Mouse (Mus musculus): ENCODE measurements around the gene Hid1. TPM values are rescaled to one million over a fixed set of nuclear protein-coding genes. Genes with fewer than 3 reads are reported as not detected.

Hid1 gene
- polyA plus RNA-seq, 1 experiment from 2014 or later = 32.9 TPM

GRCm38 (mm10) chr11:115373805-115374694 lies 6.5 kb upstream of the Hid1 start:
- Histone ChIP-seq H3K4me2 (peak overlapping the region; percentile 72), H3K36me3 (ENCODE audit: poor library complexity, severe bottlenecking) (no peaks in the 10 kb centered on the region), H3K27me3 (peaks cover 21% of the 10 kb centered on the region), H3K27ac (no peak overlapping the region), H3K4me1 (peaks cover 15% of the 10 kb centered on the region), H3K4me3 (peak overlapping the region; percentile 47), H3K9me3 (replicated peaks) (0 out of 2 replicates have a peak, but pooled peaks cover 4% of the 10 kb centered on the region), H3K9ac (peak overlapping the region; percentile 65)
- 2% methylated on average over 30 of the region's 30 CpGs for WGBS
- ATAC-seq = peak; percentile 66

GRCm38 (mm10) chr11:115372737-115373136 lies 5.2 kb upstream of the Hid1 start:
- Histone ChIP-seq H3K4me3 (no peak overlapping the region), H3K9ac (no peak overlapping the region), H3K9me3 (replicated peaks) (no peaks in the 10 kb centered on the region), H3K4me1 (peaks cover 15% of the 10 kb centered on the region), H3K36me3 (ENCODE audit: poor library complexity, severe bottlenecking) (no peaks in the 10 kb centered on the region), H3K27ac (no peak overlapping the region), H3K4me2 (no peak overlapping the region), H3K27me3 (peaks cover 21% of the 10 kb centered on the region)
- WGBS = 55% methylated on average over 2 of the region's 2 CpGs
- ATAC-seq = no peak

DNA sequence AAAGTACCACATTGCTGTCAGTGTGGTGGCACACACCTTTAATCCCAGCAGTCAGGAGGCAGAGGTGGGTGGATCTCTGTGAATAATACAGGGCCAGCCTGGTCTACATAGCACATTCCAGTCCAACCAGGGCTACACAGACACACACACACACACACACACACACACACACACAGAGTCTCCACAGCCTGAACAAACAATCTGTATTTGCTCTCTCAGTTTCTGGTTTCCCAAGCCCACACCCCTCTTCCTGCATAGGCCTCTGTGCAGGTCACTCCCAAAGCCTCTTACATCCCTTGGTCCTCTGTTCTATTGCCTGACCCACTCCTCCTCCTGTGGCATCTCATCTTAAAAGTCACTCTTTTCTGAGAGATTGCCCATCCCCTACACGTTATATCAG lies 4.5 kb upstream of the Hid1 start:
- ATAC-seq = no peak
- Histone ChIP-seq H3K36me3 (ENCODE audit: poor library complexity, severe bottlenecking) (no peaks in the 10 kb centered on the region), H3K9ac (no peak overlapping the region), H3K4me3 (no peak overlapping the region), H3K27me3 (peaks cover 21% of the 10 kb centered on the region), H3K4me1 (peaks cover 19% of the 10 kb centered on the region), H3K9me3 (replicated peaks) (no peaks in the 10 kb centered on the region), H3K4me2 (no peak overlapping the region), H3K27ac (no peak overlapping the region)
- 76% methylated on average over 1 of the region's 1 CpGs for WGBS

DNA sequence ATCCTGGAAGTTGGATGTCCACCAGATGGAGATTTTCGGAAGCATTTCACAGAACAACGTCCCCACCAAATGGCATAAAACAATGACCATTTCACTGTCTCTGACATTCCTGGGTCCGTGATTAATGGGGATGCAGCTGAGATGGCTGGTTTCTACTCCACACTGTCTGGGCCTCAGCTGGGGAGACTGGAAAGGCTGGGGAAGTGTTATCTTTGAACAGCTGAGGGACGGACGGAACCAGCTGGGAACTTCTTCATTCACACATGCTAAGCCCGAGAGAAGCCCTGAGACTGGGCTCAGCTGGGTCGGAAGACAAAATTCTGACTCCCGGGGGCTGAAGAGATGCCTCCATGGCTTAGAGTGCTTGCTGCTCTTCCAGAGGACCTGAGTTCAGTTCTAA lies 3.8 kb upstream of the Hid1 start:
- H3K9ac ChIP-seq = no peak overlapping the region
- H3K4me3 ChIP-seq = no peak overlapping the region
- peaks cover 26% of the 10 kb centered on the region for H3K4me1 ChIP-seq
- WGBS = 75% methylated on average over 8 of the region's 8 CpGs
- H3K27me3 ChIP-seq = peaks cover 21% of the 10 kb centered on the region
- H3K27ac ChIP-seq = no peak overlapping the region
- no peaks in the 10 kb centered on the region for H3K36me3 ChIP-seq (ENCODE audit: poor library complexity, severe bottlenecking)
- ATAC-seq = no peak
- no peaks in the 10 kb centered on the region for H3K9me3 ChIP-seq (replicated peaks)
- no peak overlapping the region for H3K4me2 ChIP-seq

DNA sequence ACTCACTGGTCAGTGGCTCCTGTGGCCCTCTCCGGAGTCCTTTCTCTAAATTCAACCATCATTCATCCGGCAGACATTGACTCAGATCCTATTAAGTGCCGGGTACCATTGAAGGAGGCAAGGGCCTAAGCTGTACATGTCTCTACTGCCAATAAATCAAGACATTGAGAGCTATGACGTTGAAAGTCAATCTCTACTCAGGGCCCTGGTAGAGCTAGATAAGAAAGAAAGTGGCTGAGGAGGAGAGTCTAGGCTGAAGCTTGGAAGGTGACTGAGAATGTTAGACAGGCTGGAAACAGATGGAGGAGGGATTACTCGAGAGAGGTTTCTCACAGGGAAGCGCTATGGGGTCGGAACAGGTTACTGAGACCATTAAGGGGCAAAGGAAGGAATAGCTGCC lies 2.8 kb upstream of the Hid1 start:
- WGBS = 55% methylated on average over 7 of the region's 7 CpGs
- ATAC-seq = no peak
- no peaks in the 10 kb centered on the region for H3K36me3 ChIP-seq (ENCODE audit: poor library complexity, severe bottlenecking)
- no peak overlapping the region for H3K9ac ChIP-seq
- peaks cover 32% of the 10 kb centered on the region for H3K4me1 ChIP-seq
- H3K4me2 ChIP-seq = no peak overlapping the region
- no peaks in the 10 kb centered on the region for H3K9me3 ChIP-seq (replicated peaks)
- peaks cover 24% of the 10 kb centered on the region for H3K27me3 ChIP-seq
- H3K27ac ChIP-seq = no peak overlapping the region
- no peak overlapping the region for H3K4me3 ChIP-seq

GRCm38 (mm10) chr11:115366706-115367394 lies 706 bp downstream of the Hid1 start:
- ATAC-seq = peak; percentile 76
- 3% methylated on average over 26 of the region's 28 CpGs for WGBS
- Histone ChIP-seq H3K9ac (peak overlapping the region; percentile 82), H3K4me3 (peak overlapping the region; percentile 71), H3K36me3 (ENCODE audit: poor library complexity, severe bottlenecking) (no peaks in the 10 kb centered on the region), H3K9me3 (replicated peaks) (no peaks in the 10 kb centered on the region), H3K27ac (peak overlapping the region; percentile 80), H3K4me2 (peak overlapping the region; percentile 99), H3K27me3 (peaks cover 9% of the 10 kb centered on the region; the same call in 1 of the 2 replicates), H3K4me1 (peaks cover 16% of the 10 kb centered on the region)

DNA sequence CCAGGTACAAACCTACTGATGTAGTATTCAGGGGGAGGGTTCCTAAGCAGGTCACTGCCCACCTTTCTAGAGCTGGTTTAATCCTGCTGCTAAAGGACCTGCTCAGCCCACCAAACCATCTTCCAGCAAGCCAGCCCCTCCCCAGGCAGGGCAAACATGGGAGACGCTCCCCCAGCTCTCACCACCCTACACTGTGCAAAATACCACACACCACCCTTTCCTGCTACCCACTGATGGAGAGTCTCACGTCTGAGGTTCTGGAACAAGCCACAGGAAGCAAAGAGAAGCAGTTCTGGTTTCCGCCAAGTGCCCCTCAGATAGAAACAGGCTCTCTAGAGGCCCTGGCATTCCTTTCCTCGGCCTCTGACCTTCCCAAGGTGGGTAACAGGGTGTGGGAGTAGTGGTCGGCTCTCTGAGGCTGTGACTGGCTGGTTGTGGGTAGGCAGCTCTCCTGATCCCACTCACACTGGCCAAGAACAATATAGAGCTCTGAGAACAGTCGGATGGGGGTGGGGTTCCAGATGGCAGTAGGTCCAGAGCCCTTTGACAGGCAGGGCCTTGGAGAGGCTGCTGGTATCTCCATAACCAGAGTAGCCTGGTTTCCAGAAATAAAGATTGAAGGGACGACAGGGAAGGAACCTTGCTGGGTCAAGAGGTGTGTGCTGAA lies 1.4 kb downstream of the Hid1 start:
- Histone ChIP-seq H3K9me3 (replicated peaks) (no peaks in the 10 kb centered on the region), H3K27me3 (peaks cover 9% of the 10 kb centered on the region; the same call in 1 of the 2 replicates), H3K27ac (peak overlapping the region; percentile 80; the same call in 1 of the 2 replicates), H3K4me3 (peak overlapping the region; percentile 71), H3K9ac (peak overlapping the region; percentile 82), H3K4me1 (peaks cover 16% of the 10 kb centered on the region), H3K4me2 (peak overlapping the region; percentile 99), H3K36me3 (ENCODE audit: poor library complexity, severe bottlenecking) (no peaks in the 10 kb centered on the region)
- 42% methylated on average over 7 of the region's 7 CpGs for WGBS
- ATAC-seq = peak; percentile 19

- no peak overlapping the region for H3K4me3 ChIP-seq
- WGBS = 88% methylated on average over 3 of the region's 3 CpGs
- ATAC-seq = no peak
- no peak overlapping the region; the same call in 1 of the 2 replicates for H3K4me2 ChIP-seq
- no peaks in the 10 kb centered on the region for H3K9me3 ChIP-seq (replicated peaks)
- H3K27me3 ChIP-seq = 0 out of 2 replicates have a peak, but pooled peaks cover 6% of the 10 kb centered on the region
- H3K9ac ChIP-seq = no peak overlapping the region
- H3K27ac ChIP-seq = no peak overlapping the region
- no peaks in the 10 kb centered on the region for H3K36me3 ChIP-seq (ENCODE audit: poor library complexity, severe bottlenecking)
- peaks cover 23% of the 10 kb centered on the region for H3K4me1 ChIP-seq
Observed at GRCm38 (mm10) chr11:115364136-115364535, 3.4 kb downstream of the Hid1 start.

GRCm38 (mm10) chr11:115359726-115360125 lies 7.8 kb downstream of the Hid1 start:
- no peak for ATAC-seq
- 0 out of 2 replicates have a peak overlapping the region, but pooled peaks have one; percentile 19 for H3K9ac ChIP-seq
- WGBS = 65% methylated on average over 6 of the region's 6 CpGs
- H3K4me1 ChIP-seq = peaks cover 14% of the 10 kb centered on the region
- no peak overlapping the region for H3K4me3 ChIP-seq
- no peaks in the 10 kb centered on the region for H3K27me3 ChIP-seq
- H3K36me3 ChIP-seq (ENCODE audit: poor library complexity, severe bottlenecking) = peaks cover 17% of the 10 kb centered on the region; the same call in 1 of the 2 replicates
- no peak overlapping the region for H3K4me2 ChIP-seq
- H3K9me3 ChIP-seq (replicated peaks) = no peaks in the 10 kb centered on the region
- peak overlapping the region; percentile 4; the same call in 1 of the 2 replicates for H3K27ac ChIP-seq

- no peak for ATAC-seq
Observed at GRCm38 (mm10) chr11:115359293-115359692, 8.3 kb downstream of the Hid1 start.

GRCm38 (mm10) chr11:115358468-115358867 lies 9.1 kb downstream of the Hid1 start:
- Histone ChIP-seq H3K27ac (no peak overlapping the region; the same call in 1 of the 2 replicates), H3K4me2 (no peak overlapping the region), H3K9ac (peak overlapping the region; percentile 26; the same call in 1 of the 2 replicates), H3K27me3 (no peaks in the 10 kb centered on the region), H3K4me3 (no peak overlapping the region), H3K4me1 (peaks cover 14% of the 10 kb centered on the region), H3K9me3 (replicated peaks) (no peaks in the 10 kb centered on the region), H3K36me3 (ENCODE audit: poor library complexity, severe bottlenecking) (peaks cover 17% of the 10 kb centered on the region)
- 19% methylated on average over 5 of the region's 5 CpGs for WGBS
- peak; percentile 68 for ATAC-seq

More at GRCm38 (mm10) chr11:115359293-115359692, 8.3 kb downstream of the Hid1 start:
- 42% methylated on average over 3 of the region's 3 CpGs for WGBS
- H3K4me1 ChIP-seq = peaks cover 14% of the 10 kb centered on the region
- H3K9me3 ChIP-seq (replicated peaks) = no peaks in the 10 kb centered on the region
- H3K4me2 ChIP-seq = no peak overlapping the region
- peak overlapping the region; percentile 4 for H3K27ac ChIP-seq
- no peak overlapping the region for H3K4me3 ChIP-seq
- no peaks in the 10 kb centered on the region for H3K27me3 ChIP-seq
- peak overlapping the region; percentile 19; the same call in 1 of the 2 replicates for H3K9ac ChIP-seq
- peaks cover 17% of the 10 kb centered on the region; the same call in 1 of the 2 replicates for H3K36me3 ChIP-seq (ENCODE audit: poor library complexity, severe bottlenecking)
